ENCODE assay signal across 8 mouse cellular contexts in genomic region chr13:67552505-67553346, GRCm38 (mm10). TPM values are rescaled to one million over a fixed set of nuclear protein-coding genes. Genes with fewer than 3 reads are reported as not detected.
A peak's percentile ranks its signal among the peaks of the same experiment; 100 is the strongest.
DNase-seq lines count a peak whose midpoint lies in the region; ATAC-seq lines count a peak whose summit lies in the region.

No protein-coding gene starts in this region.

- peak; percentile 88 for DNase-seq in T-cell, adult 2 months (ENCODE audit: low spot score)
- peak; percentile 86 to 91 for DNase-seq in cerebellum, postnatal 36 days
- peak; percentile 88 to 94 for DNase-seq in frontal cortex, postnatal 36 days (ENCODE audit: low spot score in 2 of 2)
- DNase-seq in left cerebral cortex, adult 11 months (ENCODE audit: low spot score), result peak; percentile 81
- peak; percentile 87 to 88 for DNase-seq in lung, postnatal 4 days
- DNase-seq in retina, postnatal 7 days (ENCODE audit: low read depth, low spot score), result peak; percentile 76
- peak; percentile 67 for DNase-seq in urinary bladder, adult 2 months (ENCODE audit: low spot score)

- ATAC-seq in hindbrain, embryonic 15.5 days (ENCODE audit: low FRiP score, low read depth), result peak; percentile 99

- peak overlapping the region; percentile 65 for H3K9ac ChIP-seq in hindbrain, embryonic 15.5 days

- peak overlapping the region; percentile 69 for H3K4me3 ChIP-seq in hindbrain, embryonic 15.5 days

- no peaks in the 10 kb centered on the region for H3K9me3 ChIP-seq in hindbrain, embryonic 15.5 days

- H3K27ac ChIP-seq in hindbrain, embryonic 15.5 days (replicated peaks), result peak overlapping the region; percentile 81

- peaks cover 19% of the 10 kb centered on the region for H3K4me1 ChIP-seq in hindbrain, embryonic 15.5 days (replicated peaks)

- peak overlapping the region; percentile 64 for H3K4me2 ChIP-seq in hindbrain, embryonic 15.5 days

- no peaks in the 10 kb centered on the region for H3K27me3 ChIP-seq in hindbrain, embryonic 15.5 days

- H3K36me3 ChIP-seq in hindbrain, embryonic 15.5 days, result no peaks in the 10 kb centered on the region

- WGBS in hindbrain, embryonic 15.5 days, result 1% methylated on average over 44 of the region's 44 CpGs

RNA-seq across cellular contexts. Expression of gene Zfp748, which starts 0.9 kb away (rescaled TPM):
- 13.1 and 13.4 TPM in 2 replicates for polyA plus RNA-seq in hindbrain, embryonic 15.5 days (2015; fragmentation: Nextera tagmentation; extraction: Ambion mirVana)
- polyA plus RNA-seq in urinary bladder, adult 2 months (2012; rRNA removed), result 4.9 TPM in 2 replicates

RNA-seq across cellular contexts. Expression of gene Zfp87, which starts 26.7 kb away (rescaled TPM):
- polyA plus RNA-seq in hindbrain, embryonic 15.5 days (2015; fragmentation: Nextera tagmentation; extraction: Ambion mirVana), result 32.2 and 37.2 TPM in 2 replicates
- 20.8 and 23.6 TPM in 2 replicates for polyA plus RNA-seq in urinary bladder, adult 2 months (2012; rRNA removed)

RNA-seq across cellular contexts. Expression of gene Gm26965, which starts 26.8 kb away (rescaled TPM):
- polyA plus RNA-seq in hindbrain, embryonic 15.5 days (2015; fragmentation: Nextera tagmentation; extraction: Ambion mirVana), result not detected in 2 replicates
- polyA plus RNA-seq in urinary bladder, adult 2 months (2012; rRNA removed), result 0.08 TPM in 1 of 2 replicates, not detected in the other

RNA-seq across cellular contexts. Expression of gene Zfp58, which starts 52.4 kb away (rescaled TPM):
- polyA plus RNA-seq in hindbrain, embryonic 15.5 days (2015; fragmentation: Nextera tagmentation; extraction: Ambion mirVana), result 10.0 and 11.6 TPM in 2 replicates
- 6.5 and 6.9 TPM in 2 replicates for polyA plus RNA-seq in urinary bladder, adult 2 months (2012; rRNA removed)

RNA-seq across cellular contexts. Expression of gene Zfp729b, which starts 56.8 kb away (rescaled TPM):
- 4.6 TPM in 2 replicates for polyA plus RNA-seq in hindbrain, embryonic 15.5 days (2015; fragmentation: Nextera tagmentation; extraction: Ambion mirVana)
- 3.9 and 4.4 TPM in 2 replicates for polyA plus RNA-seq in urinary bladder, adult 2 months (2012; rRNA removed)

Comparison
In these comparisons a context has a peak if more than half of its experiments do, and no peak if none do; other contexts are left out.
1. Peak in every context shown above with its lines: DNase-seq, ATAC-seq, H3K4me3 ChIP-seq and H3K27ac ChIP-seq.